Mouse (Mus musculus): ENCODE data around the gene Sytl2.

Sytl2 gene

GRCm38 (mm10) chr7:90457517-90457916 is 155.5 kb downstream of the Sytl2 start:
- DNase-seq (ENCODE audit: low read depth, low spot score), result peak; percentile 43

All from brain, adult 2 months (tissue).